Mouse (Mus musculus): ENCODE measurements at regions not wholly inside any gene's neighbourhood (a gene's known extent, or its start where the extent isn't known, plus 50 kb on each side); places are given as distances from the start of the nearest gene placed in this dataset.

- TF ChIP-seq ZNF384 (IDR thresholded peaks at IDR 0.05; ENCODE audit: low read depth, low read length) (no peak), MAFK (IDR thresholded peaks at IDR 0.05; ENCODE audit: insufficient read depth, low read depth, low read length) (no peak), ZC3H11A (IDR thresholded peaks at IDR 0.05; ENCODE audit: borderline replicate concordance, low read depth, low read length) (no peak), HCFC1 (IDR thresholded peaks at IDR 0.05; ENCODE audit: borderline replicate concordance, insufficient read depth, low read length) (no peak)
Observed at GRCm38 (mm10) chr13:107539326-107539725, 504.9 kb upstream of the Smim15 start.
